Mouse (Mus musculus) kidney, embryonic 14.5 days (tissue): ENCODE measurements around the gene Smurf2. TPM values are rescaled to one million over a fixed set of nuclear protein-coding genes. Genes with fewer than 3 reads are reported as not detected.

Experiments
- ATAC-seq: fragments of 200-750 bp; cut with Nextera tagmentation; 2 replicates; pipeline ENCODE4 v1.8.0; 2017; ENCODE audit warnings: moderate number of reproducible peaks, mild to moderate bottlenecking, moderate TSS enrichment, moderate library complexity; ENCODE audit not compliant: low FRiP score, low TSS enrichment
- H3K27ac ChIP-seq: fragments of 300-500 bp; sonication (generic); 2 replicates; pipeline ENCODE4 v1.5.1; 2014; ENCODE audit warnings: low read depth, mild to moderate bottlenecking, low read length, moderate library complexity, mixed read lengths
- H3K27me3 ChIP-seq: fragments of 300-500 bp; sonication (generic); 2 replicates; pipeline ENCODE4 v1.6.1; 2014; ENCODE audit warnings: mild to moderate bottlenecking, low read length; ENCODE audit not compliant: control insufficient read depth, insufficient read depth
- H3K36me3 ChIP-seq: fragments of 300-500 bp; sonication (generic); 2 replicates; pipeline ENCODE4 v1.6.1; 2014; ENCODE audit warnings: low read length, mixed read lengths; ENCODE audit not compliant: control insufficient read depth, insufficient read depth
- H3K4me1 ChIP-seq: fragments of 300-500 bp; sonication (generic); 2 replicates; pipeline ENCODE4 v1.6.1; 2014; ENCODE audit warnings: low read length, mixed read lengths; ENCODE audit not compliant: control insufficient read depth, insufficient read depth
- H3K4me2 ChIP-seq: fragments of 300-500 bp; sonication (generic); replicated peaks from 2 replicates; pipeline ENCODE4 v1.6.1; 2014; ENCODE audit warnings: low read depth, mild to moderate bottlenecking, low read length
- H3K4me3 ChIP-seq: fragments of 300-500 bp; sonication (generic); 2 replicates; pipeline ENCODE4 v1.5.1; 2014; ENCODE audit warnings: mild to moderate bottlenecking, low read length
- H3K9ac ChIP-seq: fragments of 300-500 bp; sonication (generic); 2 replicates; pipeline ENCODE4 v1.6.1; 2014; ENCODE audit warnings: low read depth, mild to moderate bottlenecking, low read length, moderate library complexity
- H3K9me3 ChIP-seq: fragments of 300-500 bp; sonication (generic); 2 replicates; pipeline ENCODE4 v1.6.1; 2016; ENCODE audit warnings: low read length; ENCODE audit not compliant: control insufficient read depth
- WGBS: fragments of 180-500 bp; shearing (Covaris S2); extraction: QIAGEN DNeasy Blood & Tissue Kit; methylation state at CpG from one replicate; pipeline ENCODE4 v1.1.7; 2014; 5-methylcytosine and 5-hydroxymethylcytosine counted together
- polyA plus RNA-seq: library from polyadenylated mRNA; unstranded; fragments of >200 nt; fragmentation: Nextera tagmentation; extraction: Ambion mirVana; gene quantifications from 2 replicates; pipeline ENCODE4 v1.2.1, GENCODE M21; 2014

Gene Smurf2
- polyA plus RNA-seq, 1 experiment from 2014 or later = 19.1 TPM

- Histone ChIP-seq H3K4me2 (no peak overlapping the region), H3K27me3 (no peaks in the 10 kb centered on the region), H3K27ac (peak overlapping the region; percentile 27; the same call in 1 of the 2 replicates), H3K36me3 (no peaks in the 10 kb centered on the region), H3K9ac (no peak overlapping the region), H3K4me3 (no peak overlapping the region), H3K9me3 (no peaks in the 10 kb centered on the region; the same call in 1 of the 2 replicates), H3K4me1 (no peaks in the 10 kb centered on the region; the same call in 1 of the 2 replicates)
- WGBS = 68% methylated on average over 12 of the region's 12 CpGs
- no peak for ATAC-seq
These were observed 36.9 kb upstream of the Smurf2 start for GRCm38 (mm10) chr11:106957271-106957980.

- no peak overlapping the region for H3K9ac ChIP-seq
- no peaks in the 10 kb centered on the region for H3K27me3 ChIP-seq
- H3K36me3 ChIP-seq = no peaks in the 10 kb centered on the region
- H3K27ac ChIP-seq = no peak overlapping the region
- H3K4me3 ChIP-seq = no peak overlapping the region
- no peak overlapping the region for H3K4me2 ChIP-seq
- no peaks in the 10 kb centered on the region; the same call in 1 of the 2 replicates for H3K9me3 ChIP-seq
- H3K4me1 ChIP-seq = no peaks in the 10 kb centered on the region
- 63% methylated on average over 8 of the region's 8 CpGs for WGBS
- no peak for ATAC-seq
These were observed 34.1 kb upstream of the Smurf2 start for GRCm38 (mm10) chr11:106954566-106954965.

GRCm38 (mm10) chr11:106954116-106954515 lies 33.6 kb upstream of the Smurf2 start:
- WGBS = 76% methylated on average over 9 of the region's 9 CpGs
- no peak for ATAC-seq
- Histone ChIP-seq H3K4me2 (no peak overlapping the region), H3K9ac (no peak overlapping the region), H3K4me3 (no peak overlapping the region), H3K27ac (no peak overlapping the region), H3K9me3 (no peaks in the 10 kb centered on the region; the same call in 1 of the 2 replicates), H3K27me3 (no peaks in the 10 kb centered on the region), H3K4me1 (no peaks in the 10 kb centered on the region), H3K36me3 (no peaks in the 10 kb centered on the region)

- Histone ChIP-seq H3K4me1 (no peaks in the 10 kb centered on the region), H3K4me3 (no peak overlapping the region), H3K27me3 (no peaks in the 10 kb centered on the region), H3K36me3 (no peaks in the 10 kb centered on the region), H3K4me2 (no peak overlapping the region), H3K9me3 (no peaks in the 10 kb centered on the region), H3K27ac (no peak overlapping the region), H3K9ac (no peak overlapping the region)
- WGBS = 74% methylated on average over 5 of the region's 5 CpGs
- ATAC-seq = no peak
These were observed 16.8 kb upstream of the Smurf2 start for GRCm38 (mm10) chr11:106937306-106937705.

- no peak overlapping the region for H3K4me3 ChIP-seq
- no peak overlapping the region for H3K9ac ChIP-seq
- 40% methylated on average over 9 of the region's 9 CpGs for WGBS
- no peak overlapping the region for H3K27ac ChIP-seq
- H3K4me1 ChIP-seq = no peaks in the 10 kb centered on the region
- H3K27me3 ChIP-seq = no peaks in the 10 kb centered on the region
- H3K4me2 ChIP-seq = no peak overlapping the region
- H3K36me3 ChIP-seq = no peaks in the 10 kb centered on the region
- no peaks in the 10 kb centered on the region for H3K9me3 ChIP-seq
- ATAC-seq = no peak
These were observed 9.9 kb upstream of the Smurf2 start for GRCm38 (mm10) chr11:106930366-106930765.

GRCm38 (mm10) chr11:106928935-106929334 lies 8.4 kb upstream of the Smurf2 start:
- Histone ChIP-seq H3K9me3 (no peaks in the 10 kb centered on the region), H3K4me2 (no peak overlapping the region), H3K9ac (no peak overlapping the region), H3K4me3 (no peak overlapping the region), H3K27me3 (no peaks in the 10 kb centered on the region), H3K36me3 (no peaks in the 10 kb centered on the region), H3K27ac (no peak overlapping the region), H3K4me1 (no peaks in the 10 kb centered on the region)
- WGBS = 62% methylated on average over 2 of the region's 2 CpGs
- ATAC-seq = no peak

GRCm38 (mm10) chr11:106927950-106928349 lies 7.4 kb upstream of the Smurf2 start:
- ATAC-seq = no peak
- no peak overlapping the region for H3K4me3 ChIP-seq
- 92% methylated on average over 5 of the region's 5 CpGs for WGBS
- H3K4me2 ChIP-seq = no peak overlapping the region
- no peaks in the 10 kb centered on the region for H3K9me3 ChIP-seq
- no peaks in the 10 kb centered on the region for H3K27me3 ChIP-seq
- no peak overlapping the region for H3K9ac ChIP-seq
- no peaks in the 10 kb centered on the region for H3K36me3 ChIP-seq
- no peaks in the 10 kb centered on the region for H3K4me1 ChIP-seq
- H3K27ac ChIP-seq = no peak overlapping the region

- no peak overlapping the region for H3K4me2 ChIP-seq
- H3K27ac ChIP-seq = no peak overlapping the region
- no peaks in the 10 kb centered on the region for H3K36me3 ChIP-seq
- H3K4me3 ChIP-seq = no peak overlapping the region
- 90% methylated on average over 5 of the region's 5 CpGs for WGBS
- H3K4me1 ChIP-seq = no peaks in the 10 kb centered on the region
- H3K27me3 ChIP-seq = no peaks in the 10 kb centered on the region
- no peak overlapping the region for H3K9ac ChIP-seq
- ATAC-seq = no peak
- H3K9me3 ChIP-seq = no peaks in the 10 kb centered on the region
These were observed 6.7 kb upstream of the Smurf2 start for GRCm38 (mm10) chr11:106927226-106927625.

- ATAC-seq = no peak
- Histone ChIP-seq H3K27ac (no peak overlapping the region), H3K36me3 (no peaks in the 10 kb centered on the region), H3K4me1 (no peaks in the 10 kb centered on the region), H3K4me3 (no peak overlapping the region), H3K9me3 (no peaks in the 10 kb centered on the region), H3K9ac (no peak overlapping the region), H3K4me2 (no peak overlapping the region), H3K27me3 (no peaks in the 10 kb centered on the region)
- WGBS = 75% methylated on average over 4 of the region's 4 CpGs
These were observed 6.2 kb upstream of the Smurf2 start for GRCm38 (mm10) chr11:106926732-106927131.
